Mouse (Mus musculus) embryonic fibroblast, embryonic 13.5 days (primary cell): ENCODE measurements around the gene Fam228b. TPM values are rescaled to one million over a fixed set of nuclear protein-coding genes. Genes with fewer than 3 reads are reported as not detected.
"Not testable (repeated sequence)": the region's sequence is repeated elsewhere in the genome, so short reads cannot be mapped to it uniquely, and the experiment has no call there.

Experiments used
- H3K27ac ChIP-seq: 2 replicates; pipeline ENCODE4 v1.5.1; 2012; ENCODE audit warnings: low read length, control low read depth, inconsistent platforms; ENCODE audit not compliant: insufficient read depth
- H3K4me1 ChIP-seq: 2 replicates; pipeline ENCODE4 v1.6.1; 2011; ENCODE audit warnings: low read length; ENCODE audit not compliant: control insufficient read depth, insufficient read depth
- H3K4me3 ChIP-seq: 2 replicates; pipeline ENCODE4 v1.5.1; 2011; ENCODE audit warnings: mild to moderate bottlenecking, control low read depth, low read length; ENCODE audit not compliant: insufficient read depth
- CTCF ChIP-seq: IDR thresholded peaks from 2 replicates; pipeline ENCODE4 v1.5.1; 2011; ENCODE audit warnings: mild to moderate bottlenecking, control low read depth, low read length, moderate library complexity, borderline replicate concordance; ENCODE audit not compliant: insufficient read depth
- POLR2A ChIP-seq: IDR thresholded peaks from 2 replicates; pipeline ENCODE4 v1.6.1; 2011; ENCODE audit warnings: low read depth, mild to moderate bottlenecking, control low read depth, low read length, moderate library complexity
- polyA plus RNA-seq: library from polyadenylated mRNA; stranded (reverse); fragments of >200 nt; gene quantifications from 2 replicates; pipeline ENCODE4 v1.2.4, GENCODE M21; 2011; ENCODE audit warnings: low read depth; ENCODE audit not compliant: missing spikeins, insufficient read length

Gene Fam228b
- polyA plus RNA-seq, 1 experiment = 2.8 TPM

DNA sequence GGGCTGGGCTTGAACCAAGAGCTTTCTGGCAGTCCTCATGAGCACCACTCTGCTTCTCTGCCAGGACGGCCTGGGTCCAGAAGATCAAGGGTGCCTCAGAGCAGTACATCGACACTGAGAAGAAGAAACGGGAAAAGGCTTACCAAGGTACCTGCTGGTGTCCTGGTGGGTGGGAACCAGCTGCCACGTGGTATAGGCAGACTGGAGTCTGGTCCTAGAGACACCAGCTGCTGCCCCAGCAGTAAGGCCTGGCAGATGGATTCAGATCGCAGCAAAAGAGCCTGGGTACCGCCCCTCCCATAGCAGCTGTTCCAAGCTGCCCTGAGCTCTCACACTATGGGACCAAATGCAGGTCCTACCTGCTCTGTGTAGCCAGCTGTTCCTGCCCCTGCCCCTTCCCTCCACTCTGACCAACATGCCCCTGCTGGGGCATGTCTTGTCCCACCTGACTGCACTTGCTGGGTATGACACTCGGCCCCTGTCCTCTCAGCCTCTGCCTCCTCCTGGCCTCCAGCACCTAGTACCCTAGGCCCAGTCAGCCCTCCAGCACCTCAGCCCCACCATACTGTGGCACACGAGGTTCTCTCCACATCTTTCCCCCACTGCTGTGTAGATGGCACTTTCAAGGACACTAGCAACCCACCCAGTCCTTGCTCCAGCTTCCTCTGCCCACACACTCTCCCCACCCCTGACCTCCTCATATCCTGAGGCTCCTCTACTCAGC is 60.0 kb downstream of the Fam228b start:
- Histone ChIP-seq H3K4me3 (no peak overlapping the region), H3K27ac (no peak overlapping the region), H3K4me1 (no peaks in the 10 kb centered on the region)
- no peak for TF ChIP-seq POLR2A
- TF ChIP-seq CTCF = no peak

GRCm38 (mm10) chr12:4708296-4708695 is 60.8 kb downstream of the Fam228b start:
- TF ChIP-seq CTCF (no peak), POLR2A (no peak)
- no peak overlapping the region for H3K4me3 ChIP-seq
- H3K27ac ChIP-seq = no peak overlapping the region
- no peaks in the 10 kb centered on the region for H3K4me1 ChIP-seq

DNA sequence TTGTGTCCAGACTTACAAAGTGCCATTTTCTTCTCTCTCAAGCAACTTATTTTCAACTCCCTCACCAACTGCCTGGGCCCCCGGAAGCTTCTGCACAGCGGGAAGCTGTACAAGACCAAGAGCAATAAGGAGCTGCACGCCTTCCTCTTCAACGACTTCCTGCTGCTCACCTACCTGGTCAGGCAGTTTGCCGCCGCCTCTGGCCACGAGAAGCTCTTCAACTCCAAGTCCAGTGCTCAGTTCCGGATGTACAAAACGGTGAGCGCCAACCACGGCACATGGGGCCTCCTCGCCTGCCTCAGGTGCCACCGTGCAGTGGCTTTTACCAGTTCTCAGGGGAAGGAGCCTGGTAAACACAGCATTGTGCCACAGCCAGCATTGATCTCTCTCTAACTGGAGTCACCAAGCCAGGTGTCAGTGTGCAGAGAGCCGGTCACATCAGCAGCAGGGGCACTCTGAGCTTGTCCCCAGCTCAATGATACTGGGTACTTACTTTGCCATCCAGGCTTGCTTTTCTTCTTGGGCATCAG is 61.5 kb downstream of the Fam228b start:
- Histone ChIP-seq H3K4me1 (no peaks in the 10 kb centered on the region), H3K27ac (no peak overlapping the region)

GRCm38 (mm10) chr12:4706901-4707300 is 62.2 kb downstream of the Fam228b start:
- H3K27ac ChIP-seq = no peak overlapping the region
- no peak overlapping the region for H3K4me3 ChIP-seq
- TF ChIP-seq POLR2A (no peak), CTCF (no peak)
- no peaks in the 10 kb centered on the region for H3K4me1 ChIP-seq

More for the DNA sequence above, 61.5 kb downstream of the Fam228b start:
- H3K4me3 ChIP-seq = no peak overlapping the region
- TF ChIP-seq POLR2A (no peak), CTCF (no peak)

DNA sequence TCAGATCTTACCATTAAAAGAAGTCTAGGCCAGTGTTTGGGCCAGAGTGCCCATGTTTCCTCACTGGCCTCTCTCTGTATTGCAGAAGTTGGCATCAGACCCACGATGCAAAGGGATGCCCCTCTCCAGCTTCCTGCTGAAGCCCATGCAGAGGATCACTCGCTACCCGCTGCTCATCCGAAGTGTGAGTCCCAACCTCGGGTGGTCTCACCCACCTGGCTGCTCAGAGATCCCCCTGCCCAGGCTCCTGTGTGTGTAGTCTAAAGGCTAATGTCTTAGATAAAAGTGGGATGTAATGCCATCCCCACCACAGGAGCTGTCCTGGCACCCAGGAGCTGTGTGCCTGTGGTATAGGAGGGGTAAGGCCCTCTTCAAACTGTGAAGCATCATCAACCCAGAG is 62.9 kb downstream of the Fam228b start:
- TF ChIP-seq POLR2A = no peak
- TF ChIP-seq CTCF = no peak
- Histone ChIP-seq H3K27ac (no peak overlapping the region), H3K4me1 (no peaks in the 10 kb centered on the region), H3K4me3 (no peak overlapping the region)

GRCm38 (mm10) chr12:4705626-4706025 is 63.4 kb downstream of the Fam228b start:
- not testable (repeated sequence) for H3K4me1 ChIP-seq, H3K4me3 ChIP-seq, H3K27ac ChIP-seq

- no peaks in the 10 kb centered on the region for H3K4me1 ChIP-seq
- TF ChIP-seq CTCF (no peak), POLR2A (no peak)
- H3K4me3 ChIP-seq = no peak overlapping the region
- H3K27ac ChIP-seq = no peak overlapping the region
Observed at GRCm38 (mm10) chr12:4694534-4694933, 74.5 kb downstream of the Fam228b start.

DNA sequence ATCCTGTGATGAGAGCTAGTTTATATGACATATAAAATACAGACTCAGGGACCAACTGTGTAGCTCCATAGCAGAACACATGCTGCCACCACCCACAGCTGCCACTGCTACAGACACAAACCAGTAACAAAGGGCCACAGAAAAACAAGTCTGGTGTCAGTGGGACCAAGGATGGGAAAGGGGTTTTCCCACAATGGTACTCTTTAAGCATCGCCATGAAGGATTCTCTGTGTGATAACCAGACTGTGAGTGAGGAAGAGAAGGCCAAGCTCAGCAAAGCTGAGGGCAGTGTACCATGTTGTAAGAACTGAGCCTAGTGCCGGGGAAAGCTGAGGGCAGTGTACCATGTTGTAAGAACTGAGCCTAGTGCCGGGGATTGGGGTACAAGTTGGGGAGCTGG is 77.9 kb downstream of the Fam228b start:
- TF ChIP-seq CTCF (no peak), POLR2A (no peak)
- Histone ChIP-seq H3K4me3 (no peak overlapping the region), H3K4me1 (no peaks in the 10 kb centered on the region), H3K27ac (no peak overlapping the region)

Other genes starting within 250 kb of the Fam228b start
- 52.0 and 56.7 TPM in 2 replicates for gene Itsn2, start 176.6 kb downstream of the Fam228b start, polyA plus RNA-seq
- gene Gm3625, start 176.3 kb downstream of the Fam228b start, polyA plus RNA-seq = not detected in 2 replicates
- gene Fam228a, start 30.8 kb downstream of the Fam228b start, polyA plus RNA-seq = 0.37 TPM in 1 of 2 replicates, not detected in the other
- gene Pfn4, start 245 bp downstream of the Fam228b start, polyA plus RNA-seq = 1.3 and 3.4 TPM in 2 replicates
- gene Sf3b6, start 48.3 kb upstream of the Fam228b start, polyA plus RNA-seq = 158 and 166 TPM in 2 replicates
- gene Fkbp1b, start 72.3 kb upstream of the Fam228b start, polyA plus RNA-seq = 12.9 and 17.2 TPM in 2 replicates
- 8.5 and 11.0 TPM in 2 replicates for gene Wdcp, start 74.0 kb upstream of the Fam228b start, polyA plus RNA-seq
- gene Mfsd2b, start 105.1 kb upstream of the Fam228b start, polyA plus RNA-seq = 0.27 and 0.28 TPM in 2 replicates
- 18.0 and 21.3 TPM in 2 replicates for gene Ubxn2a, start 138.4 kb upstream of the Fam228b start, polyA plus RNA-seq
- gene Atad2b, start 148.1 kb upstream of the Fam228b start, polyA plus RNA-seq = 17.5 and 24.2 TPM in 2 replicates